Mouse (Mus musculus): Measurements from ENCODE around the gene Engase.

The Engase gene

GRCm38 (mm10) chr11:118486881-118487772 is 10.5 kb downstream of the Engase start:
- no peak for DNase-seq (ENCODE audit: low spot score in 2 of 2)

- no peak for DNase-seq (ENCODE audit: low spot score in 2 of 2)
These were observed 11.7 kb downstream of the Engase start for GRCm38 (mm10) chr11:118488191-118488906.

- DNase-seq (ENCODE audit: low spot score in 2 of 2), result no peak
These were observed 12.3 kb downstream of the Engase start for GRCm38 (mm10) chr11:118488907-118489270.

DNA sequence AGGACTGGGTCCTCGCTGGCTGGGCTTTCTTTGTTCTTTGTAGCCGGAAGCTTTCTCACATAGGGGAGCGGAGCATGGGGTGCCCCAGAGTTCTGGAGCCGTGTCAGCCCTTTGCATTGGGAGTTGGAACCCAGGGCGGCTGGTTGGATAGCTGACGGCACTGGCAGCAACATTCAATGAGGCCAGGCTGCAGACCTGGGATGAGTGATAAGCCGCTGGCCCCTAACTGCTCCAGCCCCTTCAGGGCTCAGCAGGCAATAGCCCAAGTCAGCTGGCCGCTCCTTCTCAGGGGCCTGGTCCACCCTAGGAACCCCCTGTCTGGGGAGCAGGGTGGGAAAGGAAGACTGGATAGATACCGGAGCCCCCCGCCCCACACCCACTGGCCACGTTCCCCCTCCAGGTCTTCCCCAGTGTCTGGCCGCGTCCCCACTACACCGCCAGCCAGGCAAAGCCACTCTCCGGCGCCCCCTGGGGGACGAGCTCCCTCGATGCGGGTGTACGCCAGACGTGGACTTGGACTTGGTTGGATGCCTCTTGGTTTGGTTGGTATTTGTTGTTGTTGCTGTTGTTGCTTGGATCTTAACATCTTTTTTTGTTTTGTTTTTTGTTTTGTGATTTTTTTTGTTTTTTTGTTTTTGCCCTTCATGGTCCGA is 14.1 kb downstream of the Engase start:
- DNase-seq (ENCODE audit: low spot score in 2 of 2), result peak; percentile 71 to 84

GRCm38 (mm10) chr11:118491230-118491629 is 14.6 kb downstream of the Engase start:
- no peak for DNase-seq (ENCODE audit: low spot score in 2 of 2)

DNA sequence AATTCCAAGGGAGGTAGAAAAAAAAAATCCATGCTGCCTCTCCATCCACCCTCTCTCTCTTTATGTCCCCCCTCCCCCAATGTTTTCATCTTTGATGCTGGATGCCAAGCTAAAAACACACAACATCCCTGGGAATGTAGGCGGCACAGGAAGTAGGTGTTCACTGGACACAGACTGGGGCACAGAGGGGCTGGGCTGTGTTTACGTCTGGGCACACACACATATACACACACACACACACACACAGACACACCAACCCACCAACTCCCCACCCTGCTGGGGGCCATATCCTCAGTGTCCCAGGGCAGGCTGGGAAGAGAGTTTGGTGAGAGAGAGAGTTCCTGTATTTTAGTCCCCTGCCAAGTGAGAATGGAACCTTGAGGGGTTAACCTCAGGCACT is 16.8 kb downstream of the Engase start:
- no peak for DNase-seq (ENCODE audit: low spot score in 2 of 2)

- no peak for DNase-seq (ENCODE audit: low spot score in 2 of 2)
These were observed 17.5 kb downstream of the Engase start for GRCm38 (mm10) chr11:118494001-118494737.

- DNase-seq (ENCODE audit: low spot score in 2 of 2), result no peak
These were observed 18.4 kb downstream of the Engase start for GRCm38 (mm10) chr11:118495065-118495464.

GRCm38 (mm10) chr11:118496066-118496689 is 19.5 kb downstream of the Engase start:
- no peak for DNase-seq (ENCODE audit: low spot score in 2 of 2)

DNA sequence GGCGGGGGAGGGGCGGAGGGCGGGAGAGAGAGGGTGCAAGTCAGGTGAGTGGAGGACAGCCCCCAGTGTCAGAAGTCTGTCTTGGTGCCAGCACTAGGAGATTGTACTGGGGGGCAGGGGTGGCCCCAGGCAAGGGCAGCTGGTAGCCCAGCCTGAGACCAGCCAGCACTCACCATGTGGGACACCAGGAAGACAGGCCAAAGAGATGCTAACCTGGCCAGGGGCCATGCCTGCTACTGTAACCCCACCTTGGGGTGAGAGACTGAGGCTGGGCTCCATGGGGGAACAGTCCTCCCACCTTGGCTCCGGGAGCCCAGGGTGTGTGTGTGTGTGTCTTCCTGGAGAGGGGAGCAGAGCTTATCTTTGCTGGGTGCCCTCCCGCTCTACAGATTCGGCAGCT is 26.4 kb downstream of the Engase start:
- no peak for DNase-seq (ENCODE audit: low spot score in 2 of 2)

- DNase-seq (ENCODE audit: low spot score in 2 of 2), result no peak
These were observed 27.0 kb downstream of the Engase start for GRCm38 (mm10) chr11:118503418-118504179.

GRCm38 (mm10) chr11:118504180-118504454 is 27.5 kb downstream of the Engase start:
- DNase-seq (ENCODE audit: low spot score in 2 of 2), result no peak

GRCm38 (mm10) chr11:118507095-118507494 is 30.5 kb downstream of the Engase start:
- no peak for DNase-seq (ENCODE audit: low spot score in 2 of 2)

DNA sequence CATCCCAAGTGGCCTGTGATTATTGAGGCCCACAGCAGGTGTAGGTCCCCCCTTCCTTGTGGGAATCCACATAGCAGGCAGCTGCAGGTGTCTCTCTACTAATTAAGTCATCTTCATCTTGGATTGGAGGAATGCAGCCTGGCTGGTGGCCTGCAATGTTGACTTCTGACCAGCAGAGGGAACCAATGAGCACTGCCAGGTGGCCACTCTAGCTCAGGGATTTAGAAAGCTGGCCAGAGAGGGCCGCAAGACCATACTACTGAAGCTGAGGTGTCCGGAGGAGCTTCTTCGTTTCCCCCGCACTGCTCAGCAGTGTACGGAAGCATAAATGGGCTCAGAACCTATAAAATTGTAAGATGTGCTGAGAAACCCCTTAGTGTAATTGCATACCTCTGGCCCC is 31.3 kb downstream of the Engase start:
- DNase-seq (ENCODE audit: low spot score in 2 of 2), result peak; percentile 81 to 88

DNA sequence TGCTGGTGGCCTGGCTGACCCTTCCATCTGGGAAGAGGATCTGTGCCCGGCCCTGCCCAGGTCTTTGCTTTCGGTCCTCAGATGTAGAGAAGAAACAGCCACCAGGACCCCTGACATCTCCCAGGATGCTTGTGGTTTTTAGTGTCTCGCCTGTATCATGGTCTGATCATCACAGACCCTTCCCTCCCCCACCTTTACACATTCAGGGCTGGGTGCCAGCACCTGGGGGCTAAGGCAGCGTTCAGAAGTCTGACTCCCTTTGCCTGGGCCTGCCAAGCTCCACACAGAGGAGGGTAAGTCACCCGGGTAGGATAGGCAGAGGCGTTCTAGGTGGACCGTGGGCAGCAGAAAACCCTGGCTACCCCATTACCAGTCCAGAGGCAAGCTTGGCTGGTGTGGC is 31.7 kb downstream of the Engase start:
- no peak for DNase-seq (ENCODE audit: low spot score in 2 of 2)

DNA sequence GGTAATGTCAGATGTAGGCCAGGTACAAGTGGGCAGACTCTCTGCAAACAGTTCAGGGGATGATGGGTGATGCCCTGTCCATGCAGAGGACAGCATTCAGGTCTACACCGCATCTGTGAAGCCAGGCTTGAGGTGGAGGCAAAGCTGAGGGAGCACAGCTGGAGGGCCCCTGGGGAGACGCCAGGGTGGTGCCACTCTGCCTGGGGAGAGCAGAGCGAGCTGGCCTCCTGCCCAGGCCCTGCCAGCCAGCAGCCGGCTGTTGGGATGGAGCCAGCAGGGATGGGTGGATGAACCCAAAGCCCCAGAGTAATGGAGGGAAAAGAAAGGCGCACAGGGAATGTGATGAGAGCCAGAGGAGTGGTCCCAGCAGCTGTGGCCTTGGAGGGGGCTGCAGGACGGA is 35.2 kb downstream of the Engase start:
- peak in 1 of 2 experiments; percentile 53 for DNase-seq (ENCODE audit: low spot score in 2 of 2)

GRCm38 (mm10) chr11:118512257-118512910 is 35.8 kb downstream of the Engase start:
- DNase-seq (ENCODE audit: low spot score in 2 of 2), result no peak

- DNase-seq (ENCODE audit: low spot score in 2 of 2), result no peak
These were observed 41.3 kb downstream of the Engase start for GRCm38 (mm10) chr11:118517924-118518323.

DNA sequence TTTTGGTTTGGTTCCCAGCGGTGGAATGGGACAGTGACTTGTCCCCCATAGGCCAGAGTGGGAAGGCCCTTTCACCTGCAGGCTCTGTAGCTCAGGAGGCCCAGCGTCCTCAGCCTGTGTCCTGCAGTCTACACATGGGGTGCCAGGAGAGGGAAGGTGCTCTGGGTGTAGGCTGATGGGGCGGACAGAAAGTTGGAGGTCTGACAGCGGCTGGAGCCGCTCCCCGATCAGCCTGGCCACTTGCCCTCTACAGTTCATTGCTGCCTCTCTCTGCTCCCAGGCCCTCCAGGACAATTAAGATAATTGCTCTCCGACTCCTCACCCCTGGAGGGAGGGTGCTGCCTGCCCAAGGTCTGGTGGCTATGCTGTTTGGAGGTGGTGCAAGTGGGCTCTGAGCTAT is 42.1 kb downstream of the Engase start:
- DNase-seq (ENCODE audit: low spot score in 2 of 2), result no peak

DNA sequence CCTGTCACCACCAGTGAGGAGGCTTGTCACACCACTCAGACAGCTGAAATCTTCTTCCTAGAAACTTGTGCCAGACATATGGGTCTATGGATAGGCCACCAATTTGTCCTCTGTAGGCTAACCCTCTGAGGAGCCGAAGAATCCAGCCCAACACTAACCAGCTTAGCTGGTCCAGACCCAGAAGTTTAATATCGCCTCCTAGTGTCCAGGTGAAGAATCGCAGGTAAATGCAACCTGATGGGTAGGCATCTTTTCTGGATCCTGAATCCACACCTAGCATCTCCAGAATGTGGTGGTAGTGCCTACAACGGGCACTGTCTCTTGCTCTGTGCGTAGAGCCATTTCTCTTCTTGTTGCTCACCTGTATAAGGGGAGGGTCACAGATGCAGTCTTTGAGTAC is 43.6 kb downstream of the Engase start:
- no peak for DNase-seq (ENCODE audit: low spot score in 2 of 2)
